Mouse (Mus musculus) cerebellum, adult 11 months (tissue): ENCODE results near the gene Rrbp1.

Experiments used
- DNase-seq: peaks from one replicate; pipeline ENCODE4 v3.0.0; 2022

Gene Rrbp1

GRCm38 (mm10) chr2:144011080-144011551 lies at the start of gene Rrbp1:
Gene Rrbp1, minus strand, starts transcription at chr2:144011263.
- peak; percentile 99 for DNase-seq

GRCm38 (mm10) chr2:144057735-144058134 lies 46.7 kb upstream of the Rrbp1 start:
- DNase-seq, result no peak

- peak; percentile 16 for DNase-seq
Measured at GRCm38 (mm10) chr2:144052410-144053065, 41.5 kb upstream of the Rrbp1 start.

- DNase-seq, result no peak
Measured at GRCm38 (mm10) chr2:144050861-144051260, 39.8 kb upstream of the Rrbp1 start.

GRCm38 (mm10) chr2:144050146-144050680 lies 39.1 kb upstream of the Rrbp1 start:
- DNase-seq, result no peak

GRCm38 (mm10) chr2:144046916-144047315 lies 35.9 kb upstream of the Rrbp1 start:
- DNase-seq, result no peak

- DNase-seq, result no peak
Measured at GRCm38 (mm10) chr2:144045756-144046560, 34.9 kb upstream of the Rrbp1 start.

GRCm38 (mm10) chr2:144044726-144045125 lies 33.7 kb upstream of the Rrbp1 start:
- DNase-seq, result peak; percentile 3

GRCm38 (mm10) chr2:144032664-144033063 lies 21.6 kb upstream of the Rrbp1 start, which contains the start of gene Banf2:
Gene Banf2, plus strand, starts transcription at chr2:144033059.
- no peak for DNase-seq

- DNase-seq, result no peak
Measured at GRCm38 (mm10) chr2:144030791-144031190, 19.7 kb upstream of the Rrbp1 start.

- DNase-seq, result no peak
Measured at GRCm38 (mm10) chr2:144026456-144026855, 15.4 kb upstream of the Rrbp1 start.

GRCm38 (mm10) chr2:144025361-144025760 lies 14.3 kb upstream of the Rrbp1 start:
- DNase-seq, result no peak

- no peak for DNase-seq
Measured at GRCm38 (mm10) chr2:144022441-144022840, 11.4 kb upstream of the Rrbp1 start.

- no peak for DNase-seq
Measured at GRCm38 (mm10) chr2:144019971-144020370, 8.9 kb upstream of the Rrbp1 start.

- DNase-seq, result no peak
Measured at GRCm38 (mm10) chr2:144015861-144016260, 4.8 kb upstream of the Rrbp1 start.

GRCm38 (mm10) chr2:144014481-144014880 lies 3.4 kb upstream of the Rrbp1 start:
- DNase-seq, result no peak

- no peak for DNase-seq
Measured at GRCm38 (mm10) chr2:144014051-144014450, 3.0 kb upstream of the Rrbp1 start.

- DNase-seq, result peak; percentile 64
Measured at GRCm38 (mm10) chr2:144010282-144011044, 600 bp downstream of the Rrbp1 start.

GRCm38 (mm10) chr2:144009551-144010281 lies 1.3 kb downstream of the Rrbp1 start:
- DNase-seq, result peak; percentile 22

GRCm38 (mm10) chr2:144009081-144009480 lies 2.0 kb downstream of the Rrbp1 start:
- DNase-seq, result no peak

GRCm38 (mm10) chr2:144007211-144007610 lies 3.9 kb downstream of the Rrbp1 start:
- DNase-seq, result no peak

- no peak for DNase-seq
Measured at GRCm38 (mm10) chr2:144006686-144007085, 4.4 kb downstream of the Rrbp1 start.
